Mouse (Mus musculus) ES-Bruce4 (cell line): ENCODE measurements around the gene Dgat2l6. TPM values are rescaled to one million over a fixed set of nuclear protein-coding genes. Genes with fewer than 3 reads are reported as not detected.

Experiments
- H3K27ac ChIP-seq: 2 replicates; pipeline ENCODE4 v1.5.1; 2012; ENCODE audit warnings: low read length, inconsistent platforms; ENCODE audit not compliant: insufficient read depth
- H3K27me3 ChIP-seq: 2 replicates; pipeline ENCODE4 v1.6.1; 2012; ENCODE audit warnings: mild to moderate bottlenecking, low read length, inconsistent platforms; ENCODE audit not compliant: control insufficient read depth, poor library complexity, insufficient read depth, severe bottlenecking
- H3K36me3 ChIP-seq: 2 replicates; pipeline ENCODE4 v1.6.1; 2012; ENCODE audit warnings: inconsistent platforms, mild to moderate bottlenecking, low read length, moderate library complexity; ENCODE audit not compliant: control insufficient read depth, poor library complexity, insufficient read depth, severe bottlenecking
- H3K4me1 ChIP-seq: one replicate; pipeline ENCODE4 v1.8.1; 2011; ENCODE audit warnings: low read length; ENCODE audit not compliant: control insufficient read depth, insufficient read depth
- H3K4me3 ChIP-seq: 2 replicates; pipeline ENCODE4 v1.5.1; 2011; ENCODE audit warnings: low read depth, mild to moderate bottlenecking, low read length
- H3K9ac ChIP-seq: 2 replicates; pipeline ENCODE4 v1.6.1; 2012; ENCODE audit warnings: low read depth, mild to moderate bottlenecking, inconsistent platforms; ENCODE audit not compliant: poor library complexity, severe bottlenecking
- H3K9me3 ChIP-seq: replicated peaks from 2 replicates; pipeline ENCODE4 v1.6.1; 2012; ENCODE audit warnings: mild to moderate bottlenecking, low read length, inconsistent platforms; ENCODE audit not compliant: control insufficient read depth, poor library complexity, insufficient read depth, severe bottlenecking
- CTCF ChIP-seq: IDR thresholded peaks from one replicate; pipeline ENCODE4 v1.8.1; 2011; ENCODE audit warnings: low read depth, low read length
- EP300 ChIP-seq: IDR thresholded peaks from 2 replicates; pipeline ENCODE4 v1.6.1; 2011; ENCODE audit warnings: low read depth, low read length; ENCODE audit not compliant: insufficient read depth
- POLR2A ChIP-seq: IDR thresholded peaks from one replicate; pipeline ENCODE4 v1.8.1; 2011; ENCODE audit warnings: low read length; ENCODE audit not compliant: insufficient read depth
- polyA plus RNA-seq: library from polyadenylated mRNA; stranded (reverse); fragments of >200 nt; gene quantifications from 2 replicates; pipeline ENCODE4 v1.2.4, GENCODE M21; 2011; ENCODE audit warnings: low read depth; ENCODE audit not compliant: missing spikeins, insufficient read depth, insufficient read length

Dgat2l6 gene
- polyA plus RNA-seq, 1 experiment: not detected

- H3K36me3 ChIP-seq: no peaks in the 10 kb centered on the region
- no peak overlapping the region for H3K27ac ChIP-seq
- no peaks in the 10 kb centered on the region for H3K9me3 ChIP-seq
- TF ChIP-seq CTCF (no peak), POLR2A (no peak), EP300 (no peak)
- no peak overlapping the region for H3K4me3 ChIP-seq
- no peak overlapping the region for H3K9ac ChIP-seq
- no peaks in the 10 kb centered on the region for H3K27me3 ChIP-seq
- no peaks in the 10 kb centered on the region for H3K4me1 ChIP-seq
Measured at GRCm38 (mm10) chrX:100556026-100556425, 31.4 kb downstream of the Dgat2l6 start.

GRCm38 (mm10) chrX:100565696-100566095 is 41.1 kb downstream of the Dgat2l6 start:
- Histone ChIP-seq H3K4me1 (no peaks in the 10 kb centered on the region), H3K27ac (no peak overlapping the region), H3K27me3 (no peaks in the 10 kb centered on the region), H3K36me3 (no peaks in the 10 kb centered on the region), H3K9ac (no peak overlapping the region), H3K4me3 (no peak overlapping the region), H3K9me3 (no peaks in the 10 kb centered on the region)
- TF ChIP-seq EP300: no peak
- no peak for TF ChIP-seq CTCF
- TF ChIP-seq POLR2A: no peak

DNA sequence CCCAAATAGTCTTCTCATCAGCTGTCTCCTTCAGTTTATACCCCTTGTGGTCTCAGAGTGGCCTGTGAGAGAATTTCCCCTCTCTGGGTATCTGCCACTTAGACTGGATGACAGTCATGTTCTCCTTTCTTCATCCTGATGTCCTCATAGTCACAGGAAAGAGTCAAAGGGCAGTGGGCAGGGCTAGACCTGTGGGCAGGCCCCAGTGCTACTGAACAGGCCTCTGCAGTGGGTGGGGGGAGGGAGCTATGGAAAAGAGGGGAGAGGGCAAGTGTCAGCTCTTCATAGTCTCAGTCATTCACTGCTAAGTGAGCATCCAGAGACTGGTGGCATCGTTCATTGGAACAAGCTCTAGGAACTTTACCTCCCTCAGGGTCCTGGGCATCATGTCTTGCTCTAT is 47.3 kb downstream of the Dgat2l6 start, which contains the start of gene Awat1:
TSS of gene Awat1 (plus strand) at position 301 of the 400 bp plus-strand sequence.
- Histone ChIP-seq H3K4me1 (no peaks in the 10 kb centered on the region), H3K4me3 (no peak within 1 kb of the TSS), H3K27me3 (peaks cover 1% of the 10 kb centered on the region; the same call in 1 of the 2 replicates), H3K9me3 (no peaks in the 10 kb centered on the region), H3K27ac (no peak within 1 kb of the TSS), H3K36me3 (no peaks in the 10 kb centered on the region), H3K9ac (no peak within 1 kb of the TSS)
- TF ChIP-seq POLR2A (no peak), CTCF (no peak), EP300 (no peak)

- Histone ChIP-seq H3K4me1 (no peaks in the 10 kb centered on the region), H3K4me3 (no peak within 1 kb of the TSS), H3K9me3 (no peaks in the 10 kb centered on the region), H3K27ac (no peak within 1 kb of the TSS), H3K27me3 (no peaks in the 10 kb centered on the region), H3K36me3 (no peaks in the 10 kb centered on the region), H3K9ac (no peak within 1 kb of the TSS)
- TF ChIP-seq POLR2A (no peak), EP300 (no peak), CTCF (no peak)
Measured at GRCm38 (mm10) chrX:100594791-100595190, 70.2 kb downstream of the Dgat2l6 start, which contains the start of gene P2ry4. Gene P2ry4, minus strand, starts transcription at chrX:100594869.

Other genes with a start within 250 kb of the Dgat2l6 start
- gene Otud6a, start 95.8 kb upstream of the Dgat2l6 start, polyA plus RNA-seq: 0.70 and 1.3 TPM in 2 replicates
- gene Awat2, start 82.1 kb upstream of the Dgat2l6 start, polyA plus RNA-seq: 0.41 and 0.72 TPM in 2 replicates
- gene Igbp1, start 30.5 kb upstream of the Dgat2l6 start, polyA plus RNA-seq: 75.0 and 82.6 TPM in 2 replicates
- not detected in 2 replicates for gene Awat1, start 47.4 kb downstream of the Dgat2l6 start, polyA plus RNA-seq
- gene P2ry4, start 70.0 kb downstream of the Dgat2l6 start, polyA plus RNA-seq: 1.1 and 1.6 TPM in 2 replicates
- not detected in 2 replicates for gene Arr3, start 80.7 kb downstream of the Dgat2l6 start, polyA plus RNA-seq
- 47.6 and 54.7 TPM in 2 replicates for gene Kif4, start 100.9 kb downstream of the Dgat2l6 start, polyA plus RNA-seq
- gene Pdzd11, start 101.7 kb downstream of the Dgat2l6 start, polyA plus RNA-seq: 59.2 and 63.7 TPM in 2 replicates
- gene Gdpd2, start 205.0 kb downstream of the Dgat2l6 start, polyA plus RNA-seq: not detected in 2 replicates
- 33.8 and 40.3 TPM in 2 replicates for gene Dlg3, start 242.9 kb downstream of the Dgat2l6 start, polyA plus RNA-seq